In genomic region chr11:120164471-120165261, GRCm38 (mm10) we compare ENCODE assay signal across 10 mouse cellular contexts. TPM values are rescaled to one million over a fixed set of nuclear protein-coding genes. Genes with fewer than 3 reads are reported as not detected.
DNase-seq lines count a peak whose midpoint lies in the region; ATAC-seq and TF ChIP-seq lines count a peak whose summit lies in the region.
"Had no signal": no experiment of that assay in that cellular context is flagged by ENCODE, and none has a peak within 500 bp of the region (broad histone marks: within the 10 kb centered on the region; RNA-seq: fewer than 3 reads in every experiment).

No protein-coding gene starts in this region.

- H3K9ac ChIP-seq in lung, embryonic 14.5 days: peak overlapping the region; percentile 14; the same call in 1 of the 2 replicates
- 0 out of 2 replicates have a peak overlapping the region, but pooled peaks have one; percentile 8 for H3K9ac ChIP-seq in neural tube, embryonic 12.5 days

- 24% methylated on average over 17 of the region's 17 CpGs for WGBS in lung, embryonic 14.5 days
- WGBS in neural tube, embryonic 12.5 days: 47% methylated on average over 17 of the region's 17 CpGs

- H3K27me3 ChIP-seq in lung, embryonic 14.5 days (ENCODE audit: insufficient read depth, low read length): no peaks in the 10 kb centered on the region
- H3K27me3 ChIP-seq in neural tube, embryonic 12.5 days (replicated peaks): no peaks in the 10 kb centered on the region

- no peak for DNase-seq in lung, embryonic 14.5 days
- no peak for DNase-seq in lung, postnatal 14 days
- peak; percentile 33 for DNase-seq in embryo, embryonic 9.5 days (ENCODE audit: extremely low spot score)
- peak; percentile 85 for DNase-seq in kidney, adult 11 months
- no peak for DNase-seq in frontal cortex, postnatal 10 days (ENCODE audit: low spot score in 2 of 2)
- DNase-seq in left cerebral cortex, adult 8-10 months (ENCODE audit: low spot score in 2 of 2): no peak
- DNase-seq in thymus, postnatal 36 days: no peak
- DNase-seq: cerebellum, postnatal 14 days had no signal

- H3K4me2 ChIP-seq in lung, embryonic 14.5 days: no peak overlapping the region
- H3K4me2 ChIP-seq in neural tube, embryonic 12.5 days (replicated peaks): 0 out of 2 replicates have a peak overlapping the region, but pooled peaks have one; percentile 12

- ATAC-seq in lung, embryonic 14.5 days (ENCODE audit: insufficient read depth): no peak
- 0 out of 2 replicates have a peak, but pooled peaks have one; percentile 33 for ATAC-seq in neural tube, embryonic 12.5 days (ENCODE audit: low FRiP score, low read depth)

- H3K36me3 ChIP-seq in lung, embryonic 14.5 days (ENCODE audit: insufficient read depth): no peaks in the 10 kb centered on the region
- no peaks in the 10 kb centered on the region for H3K36me3 ChIP-seq in neural tube, embryonic 12.5 days

- H3K4me1 ChIP-seq in lung, embryonic 14.5 days (ENCODE audit: insufficient read depth): peaks cover 5% of the 10 kb centered on the region; the same call in 1 of the 2 replicates
- H3K4me1 ChIP-seq in neural tube, embryonic 12.5 days: peaks cover 47% of the 10 kb centered on the region

- H3K4me3 ChIP-seq in lung, embryonic 14.5 days (ENCODE audit: low read depth, low read length): no peak overlapping the region
- no peak overlapping the region for H3K4me3 ChIP-seq in neural tube, embryonic 12.5 days

- TF ChIP-seq CTCF in lung, embryonic 14.5 days (IDR thresholded peaks at IDR 0.05; ENCODE audit: low read depth): no peak

- H3K9me3 ChIP-seq in lung, embryonic 14.5 days (ENCODE audit: low read depth, low read length): no peaks in the 10 kb centered on the region
- H3K9me3 ChIP-seq in neural tube, embryonic 12.5 days: no peaks in the 10 kb centered on the region

- H3K27ac ChIP-seq in lung, embryonic 14.5 days (ENCODE audit: low read depth): peak overlapping the region; percentile 46; the same call in 1 of the 2 replicates
- H3K27ac ChIP-seq in neural tube, embryonic 12.5 days: 0 out of 2 replicates have a peak overlapping the region, but pooled peaks have one; percentile 37
- H3K27ac ChIP-seq: macrophage had no signal

RNA-seq across cellular contexts. Expression of gene Slc38a10, which starts 13.5 kb away (rescaled TPM):
- polyA plus RNA-seq in lung, embryonic 14.5 days (2014; fragmentation: Nextera tagmentation; extraction: Ambion mirVana): 77.2 and 83.9 TPM in 2 replicates
- 119 and 121 TPM in 2 replicates for polyA plus RNA-seq in neural tube, embryonic 12.5 days (2016; fragmentation: Nextera tagmentation; extraction: Ambion mirVana)
- total RNA-seq in left cerebral cortex, adult 8-10 months (2022): 10 to 100 TPM; 80.0 to 98.8 (median 89.6) TPM

Comparison
In these comparisons a context has a peak if more than half of its experiments do, and no peak if none do; other contexts are left out.
1. DNase-seq: peak in embryo, embryonic 9.5 days (single experiment) and kidney, adult 11 months (single experiment); none in lung, embryonic 14.5 days (single experiment), lung, postnatal 14 days (single experiment), frontal cortex, postnatal 10 days (0 of 2), left cerebral cortex, adult 8-10 months (0 of 2) and thymus, postnatal 36 days (0 of 2).